Mouse (Mus musculus): ENCODE results near the gene Zbtb17.

The Zbtb17 gene

DNA sequence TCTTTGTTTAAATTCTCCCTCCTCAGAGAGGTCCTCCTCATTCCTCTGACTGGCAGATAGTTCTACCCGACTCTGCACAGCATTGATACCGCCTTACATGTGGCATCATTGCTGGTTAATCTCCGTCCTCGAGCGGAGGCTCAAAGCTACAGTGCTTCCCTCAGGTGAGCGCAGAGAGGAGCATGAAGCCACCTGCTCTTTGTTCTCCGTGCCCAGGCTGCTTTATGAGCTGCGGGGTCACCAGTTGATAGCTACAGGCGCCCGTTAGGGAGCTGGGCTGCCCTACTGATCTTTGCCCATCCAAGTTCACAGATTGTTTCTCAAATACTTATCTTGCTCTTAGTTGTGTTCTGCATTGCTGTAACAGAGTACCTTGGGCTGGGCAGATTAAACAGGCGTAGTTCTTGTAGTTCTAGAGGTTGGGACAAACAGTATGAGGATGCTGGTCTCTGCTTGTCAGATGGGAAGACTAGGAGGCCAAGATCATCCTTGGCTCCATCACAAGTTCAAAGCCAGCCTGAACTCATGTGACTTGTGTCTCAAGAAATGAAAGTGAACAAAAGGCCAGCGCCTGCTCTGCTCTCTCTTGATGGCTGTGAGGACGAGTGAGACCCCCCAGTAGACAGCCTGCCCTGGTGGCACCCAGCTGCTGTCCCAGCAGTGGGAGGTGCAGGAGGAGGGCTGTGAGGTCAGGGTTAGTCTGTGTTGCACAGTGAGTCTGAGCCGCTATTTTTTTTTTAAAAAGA is 11.9 kb downstream of the Zbtb17 start:
- in situ Hi-C loops (cut with MboI, MseI): loop anchor here in 1 of 2 experiments (5.0 to 10.0 kb wide), 2 partner anchors 49 to 58 kb away; no protein-coding TSS in a partner anchor

GRCm38 (mm10) chr4:141458236-141458635 is 13.8 kb downstream of the Zbtb17 start:
- in situ Hi-C loops (cut with MboI, MseI): loop anchor here in 1 of 2 experiments (5.0 to 10.0 kb wide), 2 partner anchors 51 to 57 kb away; no protein-coding TSS in a partner anchor

DNA sequence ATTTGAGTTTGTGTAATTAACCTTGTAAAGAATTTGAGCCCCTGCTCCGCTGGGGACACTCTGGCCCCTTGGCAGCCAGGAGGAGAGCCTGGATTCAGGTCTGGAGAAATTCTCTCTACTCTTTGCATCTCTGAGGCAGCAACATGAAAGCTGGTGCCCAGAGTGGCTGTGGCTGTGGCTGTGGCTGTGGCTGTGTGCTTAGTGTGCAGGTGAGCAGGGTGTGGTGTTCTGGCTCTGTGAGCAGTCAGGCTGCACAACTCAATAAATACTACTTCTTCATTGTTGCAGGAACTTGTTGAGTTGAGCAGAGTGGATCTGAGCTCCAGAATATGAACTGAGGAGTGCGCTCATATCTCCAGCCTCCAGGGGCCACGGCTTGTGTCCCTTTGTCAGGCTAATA is 14.4 kb downstream of the Zbtb17 start:
- in situ Hi-C loops (cut with MboI, MseI): loop anchor here in 1 of 2 experiments (5.0 to 10.0 kb wide), 2 partner anchors 52 to 56 kb away; no protein-coding TSS in a partner anchor

DNA sequence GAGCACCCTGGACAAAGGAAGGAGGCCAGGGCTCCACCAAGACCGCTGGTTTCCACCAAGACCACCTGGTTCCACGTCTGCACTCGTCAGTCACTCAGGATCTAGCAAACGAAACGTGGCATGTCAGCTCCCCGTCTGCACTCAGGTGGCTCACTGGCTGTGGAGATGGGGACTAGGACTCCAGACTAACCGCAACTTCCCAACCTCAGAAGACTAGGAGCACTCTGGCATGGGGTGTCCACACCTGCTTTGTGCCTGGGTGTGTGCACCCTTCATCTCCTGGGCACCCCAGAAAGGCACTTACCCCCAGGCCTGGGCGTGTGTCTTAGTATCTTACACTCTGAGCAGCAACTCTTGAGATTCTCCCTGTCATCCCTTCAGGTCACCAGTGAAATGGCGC is 15.3 kb downstream of the Zbtb17 start:
- in situ Hi-C loops (cut with MboI, MseI): loop anchor here in 1 of 2 experiments (5.0 to 10.0 kb wide), 2 partner anchors 52 to 55 kb away; no protein-coding TSS in a partner anchor

DNA sequence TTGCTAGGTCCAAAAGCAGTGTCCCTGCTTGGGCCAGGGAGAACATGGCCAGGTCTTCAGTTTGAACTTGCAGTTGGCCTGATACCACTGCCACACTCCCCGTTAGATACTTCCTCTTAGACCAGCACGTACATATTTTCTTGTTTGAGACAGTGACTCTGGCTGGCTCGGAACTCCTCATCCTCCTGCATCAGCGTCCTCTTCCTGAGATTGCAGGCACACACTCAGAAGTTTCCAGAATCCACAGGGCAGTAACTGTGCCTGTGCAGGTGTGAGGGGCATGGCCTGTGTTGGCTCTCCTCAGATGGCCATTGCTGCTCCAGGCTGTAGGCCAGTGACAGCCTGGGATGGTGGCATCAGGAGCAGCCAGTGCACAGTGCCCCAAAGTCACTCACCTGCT is 16.0 kb downstream of the Zbtb17 start:
- in situ Hi-C loops (cut with MboI, MseI): no loop called here

GRCm38 (mm10) chr4:141461088-141461487 is 16.6 kb downstream of the Zbtb17 start:
- in situ Hi-C loops (cut with MboI, MseI): no loop called here

- in situ Hi-C loops (cut with MboI, MseI): no loop called here
Observed at GRCm38 (mm10) chr4:141461576-141461975, 17.1 kb downstream of the Zbtb17 start.

DNA sequence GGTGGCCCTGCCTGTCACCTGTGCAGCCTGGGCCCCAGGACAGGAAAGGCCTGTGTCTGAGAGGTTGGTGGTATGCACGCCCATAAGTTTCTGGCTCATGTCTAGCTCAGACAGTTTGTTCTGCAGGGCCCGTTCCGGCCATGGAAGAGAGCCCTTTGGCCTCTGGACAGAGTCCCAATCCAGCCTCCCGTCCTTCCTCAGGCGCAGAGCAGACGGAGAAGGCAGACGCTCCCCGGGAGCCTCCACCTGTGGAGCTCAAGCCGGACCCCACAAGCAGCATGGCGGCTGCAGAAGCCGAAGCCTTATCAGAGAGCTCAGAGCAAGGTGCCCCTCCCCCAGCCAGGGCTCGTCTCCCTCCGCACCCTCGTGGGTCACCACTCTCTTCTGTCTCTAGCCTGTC is 19.0 kb downstream of the Zbtb17 start:
- in situ Hi-C loops (cut with MboI, MseI): no loop called here

- in situ Hi-C loops (cut with MboI, MseI): no loop called here
Observed at GRCm38 (mm10) chr4:141464722-141465121, 20.3 kb downstream of the Zbtb17 start.

DNA sequence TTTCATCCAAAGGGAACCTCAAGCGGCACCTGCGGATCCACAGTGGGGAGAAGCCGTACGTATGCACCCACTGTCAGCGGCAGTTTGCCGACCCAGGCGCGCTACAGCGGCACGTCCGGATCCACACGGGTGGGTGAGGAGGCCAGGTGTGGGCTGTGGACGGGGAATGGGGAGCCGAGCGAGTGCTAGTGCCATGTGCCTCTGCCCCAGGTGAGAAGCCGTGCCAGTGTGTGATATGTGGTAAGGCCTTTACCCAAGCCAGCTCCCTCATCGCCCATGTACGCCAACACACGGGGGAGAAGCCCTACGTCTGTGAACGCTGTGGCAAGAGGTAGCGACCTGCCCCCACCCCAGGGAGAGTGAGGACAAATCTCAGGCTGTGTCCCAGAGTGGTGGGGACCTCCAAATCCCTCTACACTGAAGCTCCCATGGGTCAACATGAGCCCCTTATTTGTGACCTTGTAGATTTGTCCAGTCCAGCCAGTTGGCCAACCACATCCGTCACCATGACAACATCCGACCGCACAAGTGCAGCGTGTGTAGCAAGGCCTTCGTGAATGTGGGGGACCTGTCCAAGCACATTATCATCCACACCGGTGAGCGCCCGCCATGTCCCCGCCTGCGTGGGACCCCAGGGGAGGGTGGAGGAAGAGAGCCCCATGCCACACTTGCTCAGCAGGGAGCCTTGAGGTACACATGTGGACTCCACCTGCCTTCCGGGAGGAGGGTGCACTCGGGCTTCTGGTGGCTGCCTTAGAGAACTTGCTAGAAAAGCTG is 21.2 kb downstream of the Zbtb17 start:
- in situ Hi-C loops (cut with MboI, MseI): no loop called here

- in situ Hi-C loops (cut with MboI, MseI): no loop called here
Observed at GRCm38 (mm10) chr4:141466289-141466795, 21.9 kb downstream of the Zbtb17 start.

DNA sequence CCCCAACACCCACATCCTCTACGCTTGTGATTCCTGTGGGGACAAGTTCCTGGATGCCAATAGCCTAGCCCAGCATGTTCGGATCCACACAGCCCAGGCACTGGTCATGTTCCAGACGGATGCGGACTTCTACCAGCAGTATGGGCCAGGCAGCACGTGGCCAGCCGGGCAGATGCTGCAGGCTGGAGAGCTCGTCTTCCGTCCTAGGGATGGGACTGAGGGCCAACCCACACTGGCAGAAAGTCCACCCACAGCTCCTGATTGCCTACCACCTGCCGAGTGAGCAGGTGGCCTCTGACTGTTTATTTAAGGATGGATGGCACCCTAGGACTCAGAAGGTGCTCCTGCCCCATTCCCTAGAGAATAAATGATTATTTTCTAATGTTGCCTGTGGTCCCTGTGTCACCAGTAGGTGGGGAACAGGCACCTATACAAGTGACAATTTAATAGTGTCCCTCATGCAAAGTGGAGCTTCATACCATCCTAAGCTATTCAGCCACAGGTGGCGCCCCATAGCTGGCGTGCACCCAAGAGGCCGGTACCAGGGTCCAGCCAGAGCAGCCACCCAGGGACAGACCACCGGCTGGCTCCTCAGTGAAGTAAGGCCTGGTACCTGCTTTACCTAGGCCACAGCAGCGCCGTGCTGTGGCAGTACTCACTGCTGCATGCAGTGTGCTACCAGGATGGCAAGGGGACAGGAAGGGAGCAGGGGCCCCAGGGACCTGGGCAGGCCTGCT is 22.6 kb downstream of the Zbtb17 start:
- in situ Hi-C loops (cut with MboI, MseI): no loop called here

- in situ Hi-C loops (cut with MboI, MseI): no loop called here
Observed at GRCm38 (mm10) chr4:141467581-141467927, 23.1 kb downstream of the Zbtb17 start.

GRCm38 (mm10) chr4:141468576-141468975 is 24.1 kb downstream of the Zbtb17 start:
- in situ Hi-C loops (cut with MboI, MseI): no loop called here

GRCm38 (mm10) chr4:141469343-141469742 is 24.9 kb downstream of the Zbtb17 start:
- in situ Hi-C loops (cut with MboI, MseI): no loop called here

DNA sequence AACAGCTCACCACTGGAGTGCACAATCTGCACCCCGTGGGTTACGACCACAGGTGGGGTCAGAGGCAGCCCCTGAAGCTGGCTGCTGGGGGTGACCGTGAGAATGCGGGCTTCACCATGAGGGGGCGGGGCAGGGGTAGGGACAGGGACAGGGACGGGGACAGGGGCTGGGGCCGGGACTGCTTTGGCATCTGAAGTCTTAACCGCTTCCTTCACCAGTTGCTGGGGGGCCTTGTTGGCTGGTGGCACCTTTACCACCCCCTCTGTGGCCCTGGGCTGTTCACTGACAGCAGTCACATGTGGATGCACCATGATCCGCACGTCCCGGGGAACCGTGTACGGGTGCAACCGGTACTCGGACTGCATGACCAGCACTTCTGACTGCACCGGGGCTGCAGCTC is 27.0 kb downstream of the Zbtb17 start:
- in situ Hi-C loops (cut with MboI, MseI): loop anchor here in 1 of 2 experiments (5.0 kb wide), 1 partner anchor 106 kb away; no protein-coding TSS in a partner anchor

- in situ Hi-C loops (cut with MboI, MseI): loop anchor here in 1 of 2 experiments (5.0 kb wide), 1 partner anchor 105 kb away; no protein-coding TSS in a partner anchor
Observed at GRCm38 (mm10) chr4:141472641-141473321, 28.3 kb downstream of the Zbtb17 start.

DNA sequence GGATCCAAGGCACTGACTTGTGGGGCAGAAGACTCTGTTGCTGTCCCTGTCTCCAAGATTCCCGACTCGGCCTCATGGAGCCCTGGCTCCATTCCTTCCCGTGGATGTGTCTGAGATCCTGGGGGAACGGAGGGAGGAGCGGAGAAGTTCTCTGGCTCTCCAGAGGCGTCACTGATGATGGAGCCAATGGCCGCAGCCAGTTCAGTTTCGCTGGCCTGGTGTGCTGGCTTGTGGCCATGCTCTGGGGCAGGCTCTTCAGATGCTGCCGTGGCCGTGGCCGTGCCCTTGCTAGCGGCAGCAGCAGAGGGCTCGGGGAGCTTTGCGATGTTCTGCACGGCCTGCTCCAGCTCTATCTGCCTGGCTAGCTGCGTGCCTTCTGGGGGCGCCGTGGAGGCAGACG is 30.0 kb downstream of the Zbtb17 start:
- in situ Hi-C loops (cut with MboI, MseI): loop anchor here in 1 of 2 experiments (5.0 kb wide), 1 partner anchor 103 kb away; no protein-coding TSS in a partner anchor

- in situ Hi-C loops (cut with MboI, MseI): no loop called here
Observed at GRCm38 (mm10) chr4:141477681-141478102, 33.2 kb downstream of the Zbtb17 start.

- in situ Hi-C loops (cut with MboI, MseI): no loop called here
Observed at GRCm38 (mm10) chr4:141478225-141478624, 33.8 kb downstream of the Zbtb17 start.

GRCm38 (mm10) chr4:141478794-141479193 is 34.3 kb downstream of the Zbtb17 start:
- in situ Hi-C loops (cut with MboI, MseI): no loop called here
